Mouse (Mus musculus) C2C12 (cell line): ENCODE data around the gene Rgs6.

Experiments
- CTCF ChIP-seq: IDR thresholded peaks from one replicate; pipeline ENCODE4 v1.5.1; 2011; ENCODE audit not compliant: control insufficient read depth, insufficient read depth, insufficient read length
- USF1 ChIP-seq: IDR thresholded peaks from one replicate; pipeline ENCODE4 v1.6.1; 2011; ENCODE audit warnings: low read depth, mild to moderate bottlenecking, control low read depth, moderate library complexity

DNA sequence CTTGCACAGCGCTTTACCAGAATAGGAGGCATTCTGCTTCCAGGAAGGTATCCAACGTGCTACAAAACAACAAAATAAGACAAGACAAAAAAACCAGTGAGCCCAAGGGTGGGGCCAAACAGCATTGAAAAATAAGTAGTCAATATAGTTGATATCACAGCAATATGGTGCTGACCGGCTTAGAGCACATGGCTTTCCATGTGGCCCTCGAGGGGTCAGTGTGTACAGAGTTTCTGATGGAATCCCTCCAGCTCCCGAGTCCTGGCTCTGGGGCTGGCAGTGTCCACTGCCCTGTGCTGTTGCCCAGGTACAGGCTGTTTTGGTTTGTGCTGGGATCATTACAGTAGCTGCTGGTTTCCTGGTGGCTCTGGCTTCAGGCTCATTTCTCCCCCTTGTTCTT is 35.7 kb upstream of the Rgs6 start:
- TF ChIP-seq USF1 = no peak
- TF ChIP-seq CTCF = no peak
